Mouse (Mus musculus): ENCODE measurements at regions not wholly inside any gene's neighbourhood (a gene's known extent, or its start where the extent isn't known, plus 50 kb on each side); places are given as distances from the start of the nearest gene placed in this dataset.

DNA sequence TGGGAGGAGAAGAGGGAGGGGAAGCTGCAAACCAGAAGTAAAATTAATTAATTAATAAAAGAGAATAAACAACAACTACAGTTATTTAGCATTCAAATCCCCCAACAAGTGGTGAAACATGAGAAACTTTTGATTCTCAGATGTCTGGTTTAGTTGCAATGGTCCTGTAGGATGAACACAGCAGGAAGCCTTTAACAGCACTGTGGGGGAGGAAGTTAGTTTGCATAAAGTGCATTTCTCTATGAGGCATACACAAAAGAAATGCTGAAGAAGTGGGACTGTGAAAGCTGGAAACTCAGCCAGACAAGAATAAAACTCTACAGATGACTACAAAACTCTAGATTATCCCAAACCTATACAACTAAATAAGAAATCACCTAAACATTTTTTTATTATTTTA is 96.2 kb downstream of the Klhl6 start:
- TF ChIP-seq CTCF (IDR thresholded peaks at IDR 0.05; ENCODE audit: insufficient read depth, low read length) (no peak), POLR2A (IDR thresholded peaks at IDR 0.05; ENCODE audit: borderline replicate concordance, extremely low read depth, low read depth, low read length) (no peak)

Data from lung, adult 2 months (tissue).